Mouse (Mus musculus) adipose tissue, adult 10 weeks (tissue): ENCODE results near the gene Rubcnl. TPM values are rescaled to one million over a fixed set of nuclear protein-coding genes. Genes with fewer than 3 reads are reported as not detected.

Source experiments
- polyA plus RNA-seq: library from polyadenylated mRNA; stranded (reverse); fragments of 350-450 nt; fragmentation: Illumina TruSeq; extraction: RNeasy Lipid Tissue Mini Kit (QIAGEN cat#74804); gene quantifications from one replicate; pipeline ENCODE4 v1.2.3, GENCODE M21; 2014; ENCODE audit warnings: low read depth, low replicate concordance

The Rubcnl gene
- 1.1 TPM for polyA plus RNA-seq

DNA sequence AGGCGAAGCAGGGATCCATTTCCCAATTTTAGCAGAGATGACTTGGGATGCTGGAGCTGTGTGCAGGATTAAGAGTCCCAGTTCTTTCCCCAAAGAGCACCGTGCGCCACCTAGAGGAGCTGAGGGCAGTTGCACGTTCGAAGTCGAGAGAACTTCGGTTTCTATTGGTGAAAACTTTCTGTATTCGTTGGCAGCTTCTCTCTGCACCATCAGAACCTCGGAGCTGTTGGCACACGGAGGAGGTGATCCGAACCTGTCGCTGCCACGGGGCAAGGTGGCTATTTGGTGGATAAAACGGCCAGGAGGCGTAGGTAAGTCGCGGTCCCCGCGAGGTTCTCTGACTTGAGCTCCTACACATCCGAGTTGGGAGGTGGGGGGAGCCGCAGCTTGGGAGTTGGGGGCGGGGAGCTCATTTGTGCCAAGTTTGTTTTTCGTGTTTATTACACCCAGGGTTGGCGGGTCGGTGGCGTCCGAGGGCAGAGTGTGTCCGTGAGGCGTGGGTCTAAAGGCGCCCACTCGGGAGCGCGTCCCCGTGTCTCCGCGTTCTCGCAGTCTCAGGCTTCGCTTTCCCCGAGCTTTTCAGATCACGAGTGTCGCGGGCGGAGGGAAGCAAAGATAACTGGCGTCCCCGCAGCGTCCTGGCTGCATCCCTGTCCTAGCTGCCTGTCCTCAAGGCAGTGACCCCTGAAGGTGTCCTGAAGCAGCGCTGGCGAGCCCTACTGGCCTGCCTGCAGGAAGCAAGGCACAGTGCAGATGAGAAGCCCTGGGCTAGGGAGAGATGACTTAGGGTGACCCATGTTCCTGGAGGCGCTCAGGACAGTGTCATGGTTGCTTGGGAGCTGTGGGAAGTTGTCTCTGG lies at the start of gene Rubcnl:
TSS of gene Rubcnl (plus strand) at position 172 of the 859 bp plus-strand sequence.

Other genes with a start within 250 kb of the Rubcnl start
- gene Lrch1, start 68.2 kb upstream of the Rubcnl start, polyA plus RNA-seq = 6.4 TPM
- gene Lrrc63, start 114.9 kb downstream of the Rubcnl start, polyA plus RNA-seq = 2.7 TPM
- 211 TPM for gene Lcp1, start 115.1 kb downstream of the Rubcnl start, polyA plus RNA-seq
- gene Cpb2, start 226.3 kb downstream of the Rubcnl start, polyA plus RNA-seq = not detected